Mouse (Mus musculus) testis, postnatal 10 days (tissue): ENCODE data around the gene Tef.

Source experiments
- DNase-seq: peaks from one replicate; pipeline ENCODE4 v3.0.0; 2021; ENCODE audit warnings: low spot score

Tef gene

GRCm38 (mm10) chr15:81829208-81829580 lies 27.0 kb downstream of the Tef start:
- no peak for DNase-seq

GRCm38 (mm10) chr15:81830530-81830929 lies 28.3 kb downstream of the Tef start:
- DNase-seq = no peak

- DNase-seq = peak; percentile 95
Measured at GRCm38 (mm10) chr15:81831136-81831825, 29.1 kb downstream of the Tef start.

- no peak for DNase-seq
Measured at GRCm38 (mm10) chr15:81832219-81832618, 30.0 kb downstream of the Tef start.

- DNase-seq = no peak
Measured at GRCm38 (mm10) chr15:81833481-81833880, 31.3 kb downstream of the Tef start.

- no peak for DNase-seq
Measured at GRCm38 (mm10) chr15:81834171-81834841, 32.1 kb downstream of the Tef start.

GRCm38 (mm10) chr15:81835007-81835880 lies 33.0 kb downstream of the Tef start:
- DNase-seq = no peak

GRCm38 (mm10) chr15:81836124-81836821 lies 34.1 kb downstream of the Tef start:
- peak; percentile 86 for DNase-seq

- DNase-seq = no peak
Measured at GRCm38 (mm10) chr15:81836966-81837920, 35.0 kb downstream of the Tef start.

GRCm38 (mm10) chr15:81838554-81839235 lies 36.5 kb downstream of the Tef start:
- no peak for DNase-seq

- peak; percentile 91 for DNase-seq
Measured at GRCm38 (mm10) chr15:81839634-81840033, 37.4 kb downstream of the Tef start.

- no peak for DNase-seq
Measured at GRCm38 (mm10) chr15:81840306-81840705, 38.1 kb downstream of the Tef start.

- DNase-seq = no peak
Measured at GRCm38 (mm10) chr15:81842275-81842674, 40.1 kb downstream of the Tef start.

- DNase-seq = no peak
Measured at GRCm38 (mm10) chr15:81845033-81845625, 42.9 kb downstream of the Tef start.

- DNase-seq = no peak
Measured at GRCm38 (mm10) chr15:81845724-81846123, 43.5 kb downstream of the Tef start.

- no peak for DNase-seq
Measured at GRCm38 (mm10) chr15:81846755-81847154, 44.5 kb downstream of the Tef start.

GRCm38 (mm10) chr15:81847161-81847560 lies 44.9 kb downstream of the Tef start:
- DNase-seq = no peak

- no peak for DNase-seq
Measured at GRCm38 (mm10) chr15:81847861-81848260, 45.6 kb downstream of the Tef start.

- DNase-seq = no peak
Measured at GRCm38 (mm10) chr15:81848301-81848700, 46.1 kb downstream of the Tef start.

- DNase-seq = no peak
Measured at GRCm38 (mm10) chr15:81849104-81849503, 46.9 kb downstream of the Tef start.
